Mouse (Mus musculus) kidney, postnatal 0 days (tissue): ENCODE measurements around the gene Slc12a3. TPM values are rescaled to one million over a fixed set of nuclear protein-coding genes. Genes with fewer than 3 reads are reported as not detected.
A peak's percentile ranks its signal among the peaks of the same experiment; 100 is the strongest.

Experiments
- ATAC-seq: fragments of 200-750 bp; cut with Nextera tagmentation; replicated peaks from 2 replicates; pipeline ENCODE4 v1.8.0; 2017; ENCODE audit warnings: low read depth, moderate number of reproducible peaks, moderate TSS enrichment, moderate library complexity; ENCODE audit not compliant: low FRiP score
- DNase-seq: peaks from one replicate; pipeline ENCODE4 v3.0.0-alpha.2; 2016; ENCODE audit warnings: low spot score
- H3K27ac ChIP-seq: fragments of 300-500 bp; sonication (generic); 2 replicates; pipeline ENCODE4 v1.5.1; 2014; ENCODE audit warnings: mild to moderate bottlenecking
- H3K27me3 ChIP-seq: fragments of 300-500 bp; sonication (generic); 2 replicates; pipeline ENCODE4 v1.6.1; 2014; ENCODE audit warnings: low read length, mixed read lengths; ENCODE audit not compliant: insufficient read depth
- H3K36me3 ChIP-seq: fragments of 300-500 bp; sonication (generic); 2 replicates; pipeline ENCODE4 v1.6.1; 2014; ENCODE audit warnings: low read length, mixed read lengths; ENCODE audit not compliant: insufficient read depth
- H3K4me1 ChIP-seq: fragments of 300-500 bp; sonication (generic); replicated peaks from 2 replicates; pipeline ENCODE4 v1.6.1; 2014; ENCODE audit warnings: antibody characterized with exemption, low read length, mixed read lengths; ENCODE audit not compliant: insufficient read depth
- H3K4me2 ChIP-seq: fragments of 300-500 bp; sonication (generic); 2 replicates; pipeline ENCODE4 v1.6.1; 2014; ENCODE audit warnings: mild to moderate bottlenecking, low read length, moderate library complexity, mixed read lengths
- H3K4me3 ChIP-seq: fragments of 300-500 bp; sonication (generic); replicated peaks from 2 replicates; pipeline ENCODE4 v1.5.1; 2014; ENCODE audit warnings: low read depth, low read length
- H3K9ac ChIP-seq: fragments of 300-500 bp; sonication (generic); 2 replicates; pipeline ENCODE4 v1.6.1; 2014; ENCODE audit warnings: low read depth, low read length
- H3K9me3 ChIP-seq: fragments of 300-500 bp; sonication (generic); replicated peaks from 2 replicates; pipeline ENCODE4 v1.6.1; 2016; ENCODE audit warnings: low read length, inconsistent platforms, mixed read lengths
- CTCF ChIP-seq: IDR thresholded peaks from 2 replicates; pipeline ENCODE4 v1.5.1; 2016; ENCODE audit warnings: antibody characterized with exemption, low read depth, mild to moderate bottlenecking, moderate library complexity
- WGBS: fragments of 180-500 bp; shearing (Covaris S2); extraction: QIAGEN DNeasy Blood & Tissue Kit; methylation state at CpG from one replicate; pipeline ENCODE4 v1.1.7; 2014; 5-methylcytosine and 5-hydroxymethylcytosine counted together
- polyA plus RNA-seq: library from polyadenylated mRNA; unstranded; fragments of >200 nt; fragmentation: Nextera tagmentation; extraction: Ambion mirVana; gene quantifications from 2 replicates; pipeline ENCODE4 v1.2.1, GENCODE M21; 2015

Gene Slc12a3
- polyA plus RNA-seq, 1 experiment from 2014 or later: 44.6 TPM

DNA sequence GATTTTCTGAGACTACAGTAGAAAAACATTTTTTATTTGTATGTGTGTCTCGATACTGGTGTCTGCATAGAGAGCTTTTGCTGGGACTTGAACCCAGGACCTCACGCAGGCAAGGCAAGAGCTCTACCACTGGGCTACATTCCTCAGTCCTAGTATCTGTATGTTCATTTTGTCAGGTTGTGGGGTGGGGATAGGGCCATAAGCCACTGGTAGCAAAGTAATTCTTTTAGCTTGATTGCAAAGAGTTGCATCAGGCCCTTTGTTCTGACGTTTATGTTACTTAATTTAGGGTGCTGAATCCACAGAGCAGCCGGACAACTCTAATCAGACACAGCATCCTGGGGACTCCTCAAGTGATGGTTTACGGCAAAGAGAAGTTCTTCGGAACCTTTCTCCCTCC, 61.4 kb downstream of the Slc12a3 start:
- H3K36me3 ChIP-seq: peaks cover 57% of the 10 kb centered on the region
- H3K9me3 ChIP-seq: no peaks in the 10 kb centered on the region
- DNase-seq: no peak
- WGBS: 93% methylated on average over 6 of the region's 6 CpGs
- no peak overlapping the region for H3K9ac ChIP-seq
- H3K4me2 ChIP-seq: no peak overlapping the region
- TF ChIP-seq CTCF: no peak
- H3K4me1 ChIP-seq: peaks cover 10% of the 10 kb centered on the region; the same call in 1 of the 2 replicates
- no peak for ATAC-seq
- H3K27me3 ChIP-seq: no peaks in the 10 kb centered on the region
- H3K27ac ChIP-seq: no peak overlapping the region
- H3K4me3 ChIP-seq: no peak overlapping the region

DNA sequence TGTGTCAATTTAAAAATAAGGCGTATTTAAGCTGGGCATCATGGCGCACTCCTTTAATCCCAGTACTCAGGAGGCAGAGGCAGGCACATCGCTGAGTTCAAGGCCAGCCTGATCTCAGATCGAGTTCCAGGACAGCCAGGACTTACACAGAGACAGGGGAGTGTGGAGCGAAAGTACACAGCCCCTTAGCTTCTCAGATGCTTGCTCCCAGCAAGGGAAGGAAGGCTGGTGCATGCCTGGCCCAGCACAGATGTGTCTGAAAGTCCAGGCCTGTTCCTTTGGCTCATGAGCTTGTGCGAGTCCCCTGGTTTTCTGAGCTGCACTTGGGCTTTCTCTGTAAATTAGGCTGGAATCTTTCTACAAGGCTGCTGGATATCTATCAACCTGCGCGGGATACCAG, 61.9 kb downstream of the Slc12a3 start:
- H3K9ac ChIP-seq: no peak overlapping the region
- no peak overlapping the region for H3K4me2 ChIP-seq
- DNase-seq (no peak), ATAC-seq (no peak)
- no peaks in the 10 kb centered on the region for H3K27me3 ChIP-seq
- peaks cover 5% of the 10 kb centered on the region; the same call in 1 of the 2 replicates for H3K4me1 ChIP-seq
- 94% methylated on average over 8 of the region's 8 CpGs for WGBS
- no peak overlapping the region for H3K27ac ChIP-seq
- H3K9me3 ChIP-seq: no peaks in the 10 kb centered on the region
- H3K36me3 ChIP-seq: peaks cover 59% of the 10 kb centered on the region
- no peak overlapping the region for H3K4me3 ChIP-seq
- no peak for TF ChIP-seq CTCF

DNA sequence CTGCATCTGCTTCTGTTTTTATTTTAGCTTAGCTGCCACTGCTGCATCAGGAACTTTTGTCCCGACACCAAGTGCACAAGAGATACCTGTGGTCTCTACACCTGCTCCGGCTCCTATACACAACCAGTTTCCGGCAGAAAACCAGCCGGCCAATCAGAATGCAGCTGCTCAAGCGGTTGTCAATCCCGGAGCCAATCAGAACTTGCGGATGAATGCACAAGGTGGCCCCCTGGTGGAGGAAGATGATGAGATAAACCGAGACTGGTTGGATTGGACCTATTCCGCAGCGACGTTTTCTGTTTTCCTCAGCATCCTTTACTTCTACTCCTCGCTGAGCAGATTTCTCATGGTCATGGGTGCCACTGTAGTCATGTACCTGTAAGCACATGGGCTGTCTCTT, 63.1 kb downstream of the Slc12a3 start:
- Histone ChIP-seq H3K27ac (no peak overlapping the region), H3K4me3 (no peak overlapping the region), H3K4me1 (0 out of 2 replicates have a peak, but pooled peaks cover 4% of the 10 kb centered on the region), H3K27me3 (no peaks in the 10 kb centered on the region), H3K4me2 (no peak overlapping the region), H3K36me3 (peaks cover 59% of the 10 kb centered on the region), H3K9ac (no peak overlapping the region), H3K9me3 (no peaks in the 10 kb centered on the region)
- DNase-seq: peak; percentile 40
- no peak for ATAC-seq
- WGBS: 84% methylated on average over 12 of the region's 12 CpGs
- TF ChIP-seq CTCF: peak; percentile 60

DNA sequence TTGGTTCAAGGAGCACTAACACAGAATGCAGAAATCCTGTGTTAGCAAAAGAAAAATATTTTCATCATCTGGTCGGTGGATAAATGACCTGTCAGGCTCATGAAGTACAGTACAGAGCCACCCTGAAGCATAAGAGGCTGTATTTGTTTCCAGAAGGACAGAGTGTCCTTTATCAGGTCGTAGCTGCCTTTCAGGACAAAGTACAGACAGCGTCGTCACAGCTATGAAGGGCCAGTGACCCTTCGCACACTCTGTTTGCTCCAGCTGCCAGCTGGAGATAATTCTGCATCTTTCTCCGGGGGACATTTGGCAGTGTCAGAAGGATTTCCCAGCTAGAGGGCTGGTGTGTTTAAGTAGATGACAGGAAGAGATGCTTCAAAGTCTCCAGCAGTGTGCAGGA, 63.6 kb downstream of the Slc12a3 start:
- no peaks in the 10 kb centered on the region for H3K9me3 ChIP-seq
- 69% methylated on average over 6 of the region's 6 CpGs for WGBS
- 0 out of 2 replicates have a peak, but pooled peaks cover 4% of the 10 kb centered on the region for H3K4me1 ChIP-seq
- no peak for TF ChIP-seq CTCF
- H3K27ac ChIP-seq: no peak overlapping the region
- H3K4me3 ChIP-seq: no peak overlapping the region
- no peak overlapping the region for H3K4me2 ChIP-seq
- H3K9ac ChIP-seq: no peak overlapping the region
- peaks cover 59% of the 10 kb centered on the region for H3K36me3 ChIP-seq
- DNase-seq (no peak), ATAC-seq (no peak)
- no peaks in the 10 kb centered on the region for H3K27me3 ChIP-seq

DNA sequence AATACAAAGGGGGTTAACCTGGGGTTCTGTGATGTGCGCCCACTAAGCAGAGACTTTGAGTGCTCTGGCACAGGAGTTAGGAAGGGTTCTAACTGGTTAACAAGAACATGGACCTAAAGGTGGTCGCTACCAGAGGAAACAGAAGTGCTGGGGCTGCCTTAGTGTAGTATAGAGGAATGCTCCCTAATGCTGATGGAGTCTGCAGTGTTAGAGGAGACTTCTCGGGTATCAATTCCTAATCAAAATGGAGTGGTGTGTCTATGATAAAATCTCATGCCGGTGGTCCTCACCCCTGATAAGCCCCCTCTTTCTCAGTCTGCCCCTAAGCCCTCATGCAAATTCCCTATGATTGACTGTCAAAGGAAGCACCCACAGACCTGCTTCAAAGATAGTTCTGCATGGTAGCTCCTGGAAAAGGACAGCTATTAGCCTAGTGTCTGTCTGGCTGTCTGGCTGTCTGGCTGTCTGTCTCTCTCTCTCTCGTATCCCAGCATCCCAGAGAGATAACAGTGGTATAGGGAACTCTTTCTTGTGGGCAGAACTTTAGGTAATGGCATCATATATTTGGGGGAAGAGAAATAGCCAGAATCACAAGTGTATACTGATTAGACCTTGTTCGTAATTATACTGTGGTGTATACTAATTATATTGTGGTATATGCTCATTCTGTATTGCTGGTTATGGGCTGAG, 67.0 kb downstream of the Slc12a3 start:
- 94% methylated on average over 6 of the region's 6 CpGs for WGBS
- no peaks in the 10 kb centered on the region for H3K9me3 ChIP-seq
- ATAC-seq (no peak), DNase-seq (no peak)
- peaks cover 42% of the 10 kb centered on the region for H3K36me3 ChIP-seq
- no peaks in the 10 kb centered on the region for H3K27me3 ChIP-seq
- no peak overlapping the region for H3K4me2 ChIP-seq
- H3K27ac ChIP-seq: no peak overlapping the region
- no peak overlapping the region for H3K9ac ChIP-seq
- no peak overlapping the region for H3K4me3 ChIP-seq
- no peak for TF ChIP-seq CTCF
- H3K4me1 ChIP-seq: no peaks in the 10 kb centered on the region

DNA sequence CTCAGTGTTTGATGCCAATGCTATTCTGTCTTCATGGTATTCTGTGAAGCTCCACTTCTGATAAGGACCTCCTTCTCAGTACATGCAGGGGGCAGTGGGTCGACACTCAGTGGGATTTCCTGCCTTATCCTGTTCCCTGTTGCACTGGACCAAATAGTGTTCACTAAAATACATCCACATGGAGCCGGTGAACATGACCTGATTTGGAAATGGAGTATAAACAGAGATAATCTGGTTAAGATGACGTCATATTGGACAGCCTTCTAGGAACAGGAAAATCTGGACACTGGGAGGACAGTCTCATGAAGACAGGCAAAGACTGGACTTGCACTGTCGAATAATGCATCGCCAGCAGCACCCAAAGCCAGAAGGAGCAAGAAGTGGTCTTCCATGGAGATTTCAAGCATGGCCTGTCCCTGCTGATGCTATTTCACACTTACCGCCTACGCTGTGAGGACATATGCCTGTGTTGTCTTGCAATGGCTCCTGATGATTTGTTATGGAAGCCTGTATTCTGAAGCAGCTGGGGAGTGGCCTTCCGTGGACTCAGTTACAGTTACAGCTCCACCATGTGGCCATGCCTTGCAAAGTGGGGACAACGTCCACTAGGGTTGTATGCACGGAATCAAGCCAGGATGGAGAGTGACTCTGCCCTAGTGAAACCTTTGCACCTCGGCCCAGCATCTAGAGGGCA, 68.1 kb downstream of the Slc12a3 start:
- Histone ChIP-seq H3K4me1 (no peaks in the 10 kb centered on the region), H3K4me2 (no peak overlapping the region), H3K4me3 (no peak overlapping the region), H3K9ac (no peak overlapping the region), H3K27ac (no peak overlapping the region), H3K36me3 (peaks cover 31% of the 10 kb centered on the region), H3K9me3 (no peaks in the 10 kb centered on the region), H3K27me3 (no peaks in the 10 kb centered on the region)
- WGBS: 63% methylated on average over 11 of the region's 11 CpGs
- ATAC-seq: peak; percentile 73
- peak; percentile 87 for DNase-seq
- peak; percentile 86 for TF ChIP-seq CTCF
